Mouse (Mus musculus): ENCODE results near the gene 4930452B06Rik. TPM values are rescaled to one million over a fixed set of nuclear protein-coding genes. Genes with fewer than 3 reads are reported as not detected.

Gene 4930452B06Rik
- total and polyA plus RNA-seq, 3 experiments = not detected

DNA sequence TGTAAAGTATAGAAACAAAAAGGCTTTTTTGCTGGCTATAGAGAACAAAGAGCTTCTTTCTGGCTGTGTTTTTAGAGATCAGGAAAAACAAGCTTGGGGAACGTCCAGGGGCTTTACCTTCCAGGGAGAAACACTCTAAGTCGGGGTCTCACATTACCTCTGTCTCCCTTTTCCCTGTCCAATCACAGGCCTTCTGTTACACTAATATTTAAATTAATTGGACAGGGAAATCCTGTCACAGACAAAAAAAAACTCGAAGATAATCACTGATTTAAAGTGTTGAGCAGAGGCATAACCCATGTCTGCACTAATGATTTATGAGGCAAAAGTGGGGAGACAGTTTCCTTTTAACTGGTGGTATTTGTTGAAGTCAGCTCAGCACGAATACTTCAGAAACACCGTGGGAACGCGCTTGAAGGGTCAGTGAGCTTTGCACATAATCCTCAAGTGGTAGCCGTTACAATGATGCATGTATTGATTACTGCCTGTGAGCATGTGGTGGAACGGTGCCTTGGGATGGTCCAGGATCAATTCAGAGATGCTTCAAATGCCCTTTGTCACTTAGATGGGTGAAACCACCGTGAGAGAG is 244.7 kb downstream of the 4930452B06Rik start:
- Histone ChIP-seq H3K9ac (ENCODE audit: insufficient read depth, low read depth) (no peak overlapping the region), H3K4me1 (ENCODE audit: control insufficient read depth in 1 of 2, insufficient read depth in 2 of 2) (no peaks in the 10 kb centered on the region), H3K9me3 (replicated peaks; ENCODE audit: low read length) (no peaks in the 10 kb centered on the region), H3K4me2 (ENCODE audit: insufficient read depth, low read depth, poor library complexity, severe bottlenecking) (no peak overlapping the region), H3K27me3 (replicated peaks) (no peaks in the 10 kb centered on the region), H3K4me3 (replicated peaks in 1 of 3; ENCODE audit: low read depth in 2 of 3, low read length in 2 of 3, poor library complexity in 1 of 3) (no peak overlapping the region), H3K79me2 (replicated peaks; ENCODE audit: control insufficient read depth, extremely low read depth, insufficient read depth, poor library complexity, severe bottlenecking) (no peaks in the 10 kb centered on the region), H3K27ac (ENCODE audit: insufficient read depth, low read depth) (no peak overlapping the region), H3K36me3 (replicated peaks in 1 of 2; ENCODE audit: control insufficient read depth in 1 of 2, insufficient read depth in 1 of 2, low read length in 1 of 2) (no peaks in the 10 kb centered on the region)
- no peak for DNase-seq (ENCODE audit: extremely low read depth)
- no peak for TF ChIP-seq NRF1 (IDR thresholded peaks at IDR 0.05; ENCODE audit: low read depth, low read length)
- no peak for TF ChIP-seq TCF12 (IDR thresholded peaks at IDR 0.05; ENCODE audit: low read depth, low read length)
- no peak for TF ChIP-seq KAT2A (IDR thresholded peaks at IDR 0.05; ENCODE audit: insufficient replicate concordance, low read length)
- TF ChIP-seq HCFC1 (IDR thresholded peaks at IDR 0.05; ENCODE audit: low read depth, low read length) = no peak
- TF ChIP-seq ZKSCAN1 (IDR thresholded peaks at IDR 0.05; ENCODE audit: borderline replicate concordance, low read depth, low read length) = no peak
- no peak for TF ChIP-seq CTCF (conservative IDR thresholded peaks at IDR 0.05 in 1 of 2, IDR thresholded peaks at IDR 0.05 in 1 of 2; ENCODE audit: low read depth in 2 of 2, low read length in 2 of 2)
- no peak for TF ChIP-seq POLR2A (IDR thresholded peaks at IDR 0.05; ENCODE audit: low read depth, low read length)
- no peak for TF ChIP-seq ELF1 (IDR thresholded peaks at IDR 0.05; ENCODE audit: low read depth, low read length)
- in situ Hi-C loops (cut with MboI; ENCODE audit: low pct_ligation_motif_present, low pct_unique_long_range_greater_than_20kb, low sequenced_read_pairs) (no loop called here), dilution Hi-C loops (cut with MboI; ENCODE audit: extremely low pct_ligation_motif_present, extremely low pct_unique_long_range_greater_than_20kb, low sequenced_read_pairs) (no loop called here)

GRCm38 (mm10) chr14:8418610-8419009 is 247.4 kb downstream of the 4930452B06Rik start:
- dilution Hi-C loops (cut with MboI; ENCODE audit: extremely low pct_ligation_motif_present, extremely low pct_unique_long_range_greater_than_20kb, low sequenced_read_pairs) = no loop called here

DNA sequence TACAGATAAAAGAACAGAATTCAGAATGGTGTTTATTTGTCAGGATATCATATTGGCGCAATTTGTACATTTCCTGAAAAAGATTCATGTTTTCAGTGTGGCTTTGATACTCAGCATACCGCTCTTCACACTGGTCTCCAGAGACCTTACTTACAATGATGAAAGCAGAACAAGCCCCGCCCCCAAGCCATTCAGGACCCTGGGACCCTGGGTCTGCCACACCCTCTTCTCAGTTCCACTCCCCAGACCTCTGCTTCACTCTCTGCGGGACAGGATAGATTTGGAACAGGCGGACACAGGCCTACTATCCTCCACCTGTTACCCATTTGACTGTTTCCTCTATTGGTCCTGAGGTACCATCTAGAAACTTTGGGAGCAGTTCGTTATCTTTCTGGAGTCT is 260.1 kb downstream of the 4930452B06Rik start:
- no peak overlapping the region for H3K9ac ChIP-seq (ENCODE audit: insufficient read depth, low read depth)
- dilution Hi-C loops (cut with MboI; ENCODE audit: extremely low pct_ligation_motif_present, extremely low pct_unique_long_range_greater_than_20kb, low sequenced_read_pairs) = no loop called here
- no peaks in the 10 kb centered on the region for H3K36me3 ChIP-seq (replicated peaks in 1 of 2; ENCODE audit: control insufficient read depth in 1 of 2, insufficient read depth in 1 of 2, low read length in 1 of 2)
- H3K4me1 ChIP-seq (ENCODE audit: control insufficient read depth in 1 of 2, insufficient read depth in 2 of 2) = no peaks in the 10 kb centered on the region
- H3K27me3 ChIP-seq (replicated peaks) = no peaks in the 10 kb centered on the region
- in situ Hi-C loops (cut with MboI; ENCODE audit: low pct_ligation_motif_present, low pct_unique_long_range_greater_than_20kb, low sequenced_read_pairs) = no loop called here
- H3K27ac ChIP-seq (ENCODE audit: insufficient read depth, low read depth) = no peak overlapping the region
- no peaks in the 10 kb centered on the region for H3K79me2 ChIP-seq (replicated peaks; ENCODE audit: control insufficient read depth, extremely low read depth, insufficient read depth, poor library complexity, severe bottlenecking)
- no peak overlapping the region for H3K4me2 ChIP-seq (ENCODE audit: insufficient read depth, low read depth, poor library complexity, severe bottlenecking)
- H3K4me3 ChIP-seq (replicated peaks in 1 of 3; ENCODE audit: low read depth in 2 of 3, low read length in 2 of 3, poor library complexity in 1 of 3) = no peak overlapping the region
- TF ChIP-seq ZKSCAN1 (IDR thresholded peaks at IDR 0.05; ENCODE audit: borderline replicate concordance, low read depth, low read length) (no peak), RCOR1 (conservative IDR thresholded peaks at IDR 0.05; ENCODE audit: low read depth, low read length) (no peak), ELF1 (IDR thresholded peaks at IDR 0.05; ENCODE audit: low read depth, low read length) (no peak), NELFE (IDR thresholded peaks at IDR 0.05; ENCODE audit: low read depth, low read length) (no peak), TBP (conservative IDR thresholded peaks at IDR 0.05; ENCODE audit: low read depth, low read length) (no peak)
- no peaks in the 10 kb centered on the region for H3K9me3 ChIP-seq (replicated peaks; ENCODE audit: low read length)
- no peak for DNase-seq (ENCODE audit: extremely low read depth)

More at GRCm38 (mm10) chr14:8418610-8419009, 247.4 kb downstream of the 4930452B06Rik start:
- Histone ChIP-seq H3K9me3 (replicated peaks; ENCODE audit: low read length) (no peaks in the 10 kb centered on the region), H3K36me3 (replicated peaks in 1 of 2; ENCODE audit: control insufficient read depth in 1 of 2, insufficient read depth in 1 of 2, low read length in 1 of 2) (no peaks in the 10 kb centered on the region), H3K4me3 (replicated peaks in 1 of 3; ENCODE audit: low read depth in 2 of 3, low read length in 2 of 3, poor library complexity in 1 of 3) (no peak overlapping the region), H3K4me1 (ENCODE audit: control insufficient read depth in 1 of 2, insufficient read depth in 2 of 2) (no peaks in the 10 kb centered on the region), H3K4me2 (ENCODE audit: insufficient read depth, low read depth, poor library complexity, severe bottlenecking) (no peak overlapping the region), H3K79me2 (replicated peaks; ENCODE audit: control insufficient read depth, extremely low read depth, insufficient read depth, poor library complexity, severe bottlenecking) (no peaks in the 10 kb centered on the region), H3K9ac (ENCODE audit: insufficient read depth, low read depth) (no peak overlapping the region), H3K27me3 (replicated peaks) (no peaks in the 10 kb centered on the region), H3K27ac (ENCODE audit: insufficient read depth, low read depth) (no peak overlapping the region)
- in situ Hi-C loops (cut with MboI; ENCODE audit: low pct_ligation_motif_present, low pct_unique_long_range_greater_than_20kb, low sequenced_read_pairs) = no loop called here
- DNase-seq (ENCODE audit: extremely low read depth) = no peak
- TF ChIP-seq CTCF (conservative IDR thresholded peaks at IDR 0.05 in 1 of 2, IDR thresholded peaks at IDR 0.05 in 1 of 2; ENCODE audit: low read depth in 2 of 2, low read length in 2 of 2) (no peak), MEF2A (IDR thresholded peaks at IDR 0.05; ENCODE audit: borderline replicate concordance, low read depth, low read length) (no peak), MAX (IDR thresholded peaks at IDR 0.05; ENCODE audit: low read length) (no peak), BHLHE40 (IDR thresholded peaks at IDR 0.05; ENCODE audit: low read depth, low read length) (no peak), IRF4 (IDR thresholded peaks at IDR 0.05; ENCODE audit: low read depth, low read length) (no peak), MXI1 (IDR thresholded peaks at IDR 0.05; ENCODE audit: low read depth, low read length) (no peak), ETS1 (conservative IDR thresholded peaks at IDR 0.05; ENCODE audit: low read depth, low read length) (no peak)
